Mouse (Mus musculus): ENCODE measurements around the gene Whamm. TPM values are rescaled to one million over a fixed set of nuclear protein-coding genes. Genes with fewer than 3 reads are reported as not detected.

Whamm gene
- polyA plus RNA-seq, 1 experiment from 2014 or later, result 8.1 TPM

- Histone ChIP-seq H3K9me3 (ENCODE audit: low read length) (no peaks in the 10 kb centered on the region), H3K27me3 (replicated peaks; ENCODE audit: insufficient read depth, low read length) (no peaks in the 10 kb centered on the region), H3K27ac (ENCODE audit: low read length) (no peak overlapping the region), H3K4me2 (replicated peaks; ENCODE audit: low read depth, low read length) (no peak overlapping the region), H3K4me3 (ENCODE audit: low read depth, low read length) (no peak overlapping the region), H3K9ac (replicated peaks; ENCODE audit: low read depth) (no peak overlapping the region), H3K36me3 (ENCODE audit: insufficient read depth, low read length) (no peaks in the 10 kb centered on the region), H3K4me1 (ENCODE audit: insufficient read depth, low read depth, low read length) (no peaks in the 10 kb centered on the region)
- no peak for ATAC-seq
- 60% methylated on average over 4 of the region's 4 CpGs for WGBS
- no peak for TF ChIP-seq CTCF (IDR thresholded peaks at IDR 0.05)
- no peak for TF ChIP-seq EP300 (IDR thresholded peaks at IDR 0.05)
- DNase-seq (ENCODE audit: low spot score), result no peak
Measured at GRCm38 (mm10) chr7:81553589-81553988, 17.5 kb upstream of the Whamm start.

GRCm38 (mm10) chr7:81554369-81554768 lies 16.7 kb upstream of the Whamm start:
- Histone ChIP-seq H3K9ac (replicated peaks; ENCODE audit: low read depth) (no peak overlapping the region), H3K9me3 (ENCODE audit: low read length) (no peaks in the 10 kb centered on the region), H3K27ac (ENCODE audit: low read length) (no peak overlapping the region), H3K4me1 (ENCODE audit: insufficient read depth, low read depth, low read length) (no peaks in the 10 kb centered on the region), H3K4me3 (ENCODE audit: low read depth, low read length) (no peak overlapping the region), H3K27me3 (replicated peaks; ENCODE audit: insufficient read depth, low read length) (no peaks in the 10 kb centered on the region), H3K4me2 (replicated peaks; ENCODE audit: low read depth, low read length) (no peak overlapping the region), H3K36me3 (ENCODE audit: insufficient read depth, low read length) (no peaks in the 10 kb centered on the region)
- WGBS, result 70% methylated on average over 2 of the region's 2 CpGs
- DNase-seq (ENCODE audit: low spot score), result peak; percentile 37
- no peak for ATAC-seq
- no peak for TF ChIP-seq EP300 (IDR thresholded peaks at IDR 0.05)
- peak; percentile 75 for TF ChIP-seq CTCF (IDR thresholded peaks at IDR 0.05)

GRCm38 (mm10) chr7:81556839-81557238 lies 14.2 kb upstream of the Whamm start:
- no peak for TF ChIP-seq EP300 (IDR thresholded peaks at IDR 0.05)
- no peak for TF ChIP-seq CTCF (IDR thresholded peaks at IDR 0.05)
- DNase-seq (ENCODE audit: low spot score), result no peak
- ATAC-seq, result peak; percentile 47
- no peaks in the 10 kb centered on the region for H3K9me3 ChIP-seq (ENCODE audit: low read length)
- no peak overlapping the region for H3K9ac ChIP-seq (replicated peaks; ENCODE audit: low read depth)
- WGBS, result 58% methylated on average over 4 of the region's 4 CpGs
- no peaks in the 10 kb centered on the region for H3K27me3 ChIP-seq (replicated peaks; ENCODE audit: insufficient read depth, low read length)
- peak overlapping the region; percentile 1; the same call in 1 of the 2 replicates for H3K27ac ChIP-seq (ENCODE audit: low read length)
- peaks cover 10% of the 10 kb centered on the region; the same call in 1 of the 2 replicates for H3K4me1 ChIP-seq (ENCODE audit: insufficient read depth, low read depth, low read length)
- no peaks in the 10 kb centered on the region for H3K36me3 ChIP-seq (ENCODE audit: insufficient read depth, low read length)
- H3K4me2 ChIP-seq (replicated peaks; ENCODE audit: low read depth, low read length), result no peak overlapping the region
- no peak overlapping the region for H3K4me3 ChIP-seq (ENCODE audit: low read depth, low read length)

- peak overlapping the region; percentile 1; the same call in 1 of the 2 replicates for H3K27ac ChIP-seq (ENCODE audit: low read length)
- peaks cover 10% of the 10 kb centered on the region; the same call in 1 of the 2 replicates for H3K4me1 ChIP-seq (ENCODE audit: insufficient read depth, low read depth, low read length)
- H3K27me3 ChIP-seq (replicated peaks; ENCODE audit: insufficient read depth, low read length), result no peaks in the 10 kb centered on the region
- no peak overlapping the region for H3K4me2 ChIP-seq (replicated peaks; ENCODE audit: low read depth, low read length)
- no peak overlapping the region for H3K4me3 ChIP-seq (ENCODE audit: low read depth, low read length)
- TF ChIP-seq CTCF (IDR thresholded peaks at IDR 0.05) (no peak), EP300 (IDR thresholded peaks at IDR 0.05) (peak; percentile 91)
- WGBS, result 40% methylated on average over 7 of the region's 7 CpGs
- no peak overlapping the region for H3K9ac ChIP-seq (replicated peaks; ENCODE audit: low read depth)
- ATAC-seq (peak; percentile 91), DNase-seq (ENCODE audit: low spot score) (peak; percentile 89)
- no peaks in the 10 kb centered on the region for H3K9me3 ChIP-seq (ENCODE audit: low read length)
- H3K36me3 ChIP-seq (ENCODE audit: insufficient read depth, low read length), result no peaks in the 10 kb centered on the region
Measured at GRCm38 (mm10) chr7:81557252-81557984, 13.6 kb upstream of the Whamm start.

GRCm38 (mm10) chr7:81557985-81558360 lies 13.1 kb upstream of the Whamm start:
- Histone ChIP-seq H3K4me3 (ENCODE audit: low read depth, low read length) (no peak overlapping the region), H3K36me3 (ENCODE audit: insufficient read depth, low read length) (no peaks in the 10 kb centered on the region), H3K9me3 (ENCODE audit: low read length) (no peaks in the 10 kb centered on the region), H3K27me3 (replicated peaks; ENCODE audit: insufficient read depth, low read length) (no peaks in the 10 kb centered on the region), H3K9ac (replicated peaks; ENCODE audit: low read depth) (no peak overlapping the region), H3K4me2 (replicated peaks; ENCODE audit: low read depth, low read length) (no peak overlapping the region), H3K4me1 (ENCODE audit: insufficient read depth, low read depth, low read length) (peaks cover 10% of the 10 kb centered on the region; the same call in 1 of the 2 replicates), H3K27ac (ENCODE audit: low read length) (no peak overlapping the region; the same call in 1 of the 2 replicates)
- DNase-seq (ENCODE audit: low spot score), result no peak
- 42% methylated on average over 4 of the region's 4 CpGs for WGBS
- no peak for ATAC-seq
- TF ChIP-seq EP300 (IDR thresholded peaks at IDR 0.05), result no peak
- TF ChIP-seq CTCF (IDR thresholded peaks at IDR 0.05), result no peak

GRCm38 (mm10) chr7:81559231-81559980 lies 11.7 kb upstream of the Whamm start:
- Histone ChIP-seq H3K4me3 (ENCODE audit: low read depth, low read length) (no peak overlapping the region), H3K9me3 (ENCODE audit: low read length) (no peaks in the 10 kb centered on the region), H3K4me2 (replicated peaks; ENCODE audit: low read depth, low read length) (no peak overlapping the region), H3K36me3 (ENCODE audit: insufficient read depth, low read length) (no peaks in the 10 kb centered on the region), H3K9ac (replicated peaks; ENCODE audit: low read depth) (no peak overlapping the region), H3K4me1 (ENCODE audit: insufficient read depth, low read depth, low read length) (peaks cover 10% of the 10 kb centered on the region; the same call in 1 of the 2 replicates), H3K27me3 (replicated peaks; ENCODE audit: insufficient read depth, low read length) (no peaks in the 10 kb centered on the region), H3K27ac (ENCODE audit: low read length) (0 out of 2 replicates have a peak overlapping the region, but pooled peaks have one; percentile 14)
- DNase-seq (ENCODE audit: low spot score), result no peak
- 90% methylated on average over 14 of the region's 14 CpGs for WGBS
- no peak for TF ChIP-seq CTCF (IDR thresholded peaks at IDR 0.05)
- ATAC-seq, result no peak

All from lung, postnatal 0 days (tissue).